Comparison of ENCODE assay signal across 20 mouse cellular contexts in the genomic region with DNA sequence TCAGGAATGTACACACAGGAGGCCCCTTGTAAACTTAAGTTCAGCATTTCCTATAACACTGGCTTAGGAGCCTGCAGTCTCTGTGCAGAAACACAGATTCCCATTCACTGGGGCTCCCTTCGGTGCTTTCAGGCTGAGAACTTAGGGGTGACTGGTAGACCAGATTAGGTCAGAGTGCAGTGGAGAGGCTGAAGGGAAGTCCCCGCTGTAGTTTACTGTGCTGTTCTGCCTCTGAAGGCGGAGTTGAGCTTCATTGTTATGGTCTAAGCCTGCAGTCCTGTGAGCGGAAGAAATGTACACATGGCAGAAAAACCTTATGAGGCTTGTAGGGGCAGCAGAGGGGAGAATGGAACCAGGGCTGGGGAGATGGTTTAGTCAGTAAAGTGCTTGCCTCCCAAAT. TPM values are rescaled to one million over a fixed set of nuclear protein-coding genes. Genes with fewer than 3 reads are reported as not detected.
DNase-seq lines count a peak whose midpoint lies in the region; ATAC-seq and TF ChIP-seq lines count a peak whose summit lies in the region.
"Had no signal": no experiment of that assay in that cellular context is flagged by ENCODE, and none has a peak within 500 bp of the region (broad histone marks: within the 10 kb centered on the region; RNA-seq: fewer than 3 reads in every experiment).

No protein-coding gene starts in this region.

- H3K9me3 ChIP-seq in G1E (replicated peaks), result peaks cover 5% of the 10 kb centered on the region
- no peaks in the 10 kb centered on the region for H3K9me3 ChIP-seq in intestine, postnatal 0 days (ENCODE audit: control insufficient read depth)
- H3K9me3 ChIP-seq: embryonic facial prominence, embryonic 13.5 days; heart, embryonic 10.5 days; hindbrain, embryonic 12.5 days; intestine, embryonic 15.5 days had no signal

- H3K36me3 ChIP-seq in G1E (replicated peaks), result peaks cover 7% of the 10 kb centered on the region
- no peaks in the 10 kb centered on the region for H3K36me3 ChIP-seq in intestine, postnatal 0 days (ENCODE audit: control insufficient read depth, insufficient read depth)
- H3K36me3 ChIP-seq: forebrain, embryonic 12.5 days; hindbrain, embryonic 12.5 days; intestine, embryonic 15.5 days had no signal

- H3K4me3 ChIP-seq in G1E (ENCODE audit: low read depth, low read length), result no peak overlapping the region; the same call in 1 of the 2 replicates
- H3K4me3 ChIP-seq in intestine, postnatal 0 days (ENCODE audit: low read depth, low read length), result no peak overlapping the region
- H3K4me3 ChIP-seq: embryonic facial prominence, embryonic 13.5 days; forebrain, embryonic 12.5 days; heart, embryonic 10.5 days; hindbrain, embryonic 12.5 days; intestine, embryonic 15.5 days had no signal

- H3K9ac ChIP-seq in intestine, postnatal 0 days (ENCODE audit: low read depth, low read length), result no peak overlapping the region
- H3K9ac ChIP-seq: embryonic facial prominence, embryonic 13.5 days; forebrain, embryonic 12.5 days; hindbrain, embryonic 12.5 days; intestine, embryonic 15.5 days had no signal

- H3K27ac ChIP-seq in intestine, postnatal 0 days (ENCODE audit: low read depth, low read length), result no peak overlapping the region
- H3K27ac ChIP-seq: embryonic facial prominence, embryonic 13.5 days; forebrain, embryonic 12.5 days; heart, embryonic 10.5 days; hindbrain, embryonic 12.5 days; intestine, embryonic 15.5 days had no signal

- H3K4me2 ChIP-seq in intestine, postnatal 0 days (replicated peaks; ENCODE audit: low read depth), result no peak overlapping the region
- H3K4me2 ChIP-seq: embryonic facial prominence, embryonic 13.5 days; forebrain, embryonic 12.5 days; hindbrain, embryonic 12.5 days; intestine, embryonic 15.5 days had no signal

- DNase-seq in spleen, postnatal 36 days (ENCODE audit: low spot score in 2 of 2), result peak; percentile 23 to 27
- DNase-seq in spleen, postnatal 14 days (ENCODE audit: low spot score in 2 of 2), result no peak
- DNase-seq in G1E (ENCODE audit: low spot score), result no peak
- DNase-seq in natural killer cell, adult 2 months (ENCODE audit: low spot score in 2 of 2), result peak; percentile 11
- DNase-seq in right cerebral cortex, postnatal 10 days (ENCODE audit: low spot score in 2 of 2), result no peak
- DNase-seq: adrenal gland, postnatal 14 days; cerebellum, adult 11-12 months; cerebellum, adult 9-10 months; cerebellum, postnatal 36 days; gastrocnemius, postnatal 25 days; heart, postnatal 10 days; heart, postnatal 4 days had no signal

- peak; percentile 8; the same call in 1 of the 2 replicates for ATAC-seq in G1E (ENCODE audit: extremely low read depth, insufficient number of reproducible peaks, low FRiP score, poor library complexity, severe bottlenecking)
- no peak for ATAC-seq in intestine, postnatal 0 days
- ATAC-seq: forebrain, embryonic 16.5 days; hindbrain, embryonic 16.5 days; intestine, embryonic 15.5 days had no signal

- H3K4me1 ChIP-seq in G1E (ENCODE audit: insufficient read depth, low read depth, low read length), result peaks cover 36% of the 10 kb centered on the region
- H3K4me1 ChIP-seq in intestine, postnatal 0 days (replicated peaks; ENCODE audit: control insufficient read depth, insufficient read depth, low read length), result no peaks in the 10 kb centered on the region
- H3K4me1 ChIP-seq: embryonic facial prominence, embryonic 13.5 days; forebrain, embryonic 12.5 days; heart, embryonic 10.5 days; hindbrain, embryonic 12.5 days; intestine, embryonic 15.5 days had no signal

- no peak for TF ChIP-seq CTCF in G1E (IDR thresholded peaks at IDR 0.05; ENCODE audit: low read depth, low read length)
- no peak for TF ChIP-seq CTCF in intestine, postnatal 0 days (IDR thresholded peaks at IDR 0.05; ENCODE audit: low read depth)

- 62% methylated on average over 4 of the region's 4 CpGs for WGBS in intestine, postnatal 0 days

- H3K27me3 ChIP-seq in G1E (ENCODE audit: insufficient read depth, low read length), result no peaks in the 10 kb centered on the region
- no peaks in the 10 kb centered on the region for H3K27me3 ChIP-seq in intestine, postnatal 0 days (replicated peaks; ENCODE audit: control insufficient read depth, insufficient read depth, low read length)
- H3K27me3 ChIP-seq: embryonic facial prominence, embryonic 13.5 days; forebrain, embryonic 12.5 days; hindbrain, embryonic 12.5 days; intestine, embryonic 15.5 days had no signal

RNA-seq across cellular contexts. Expression of gene Sesn1, which starts 29.2 kb away (rescaled TPM):
- 27.1 and 30.3 TPM in 2 replicates for total RNA-seq in G1E (2014; fragmentation: Nextera tagmentation)
- 46.7 and 49.3 TPM in 2 replicates for total RNA-seq in G1E (2017)
- polyA plus RNA-seq in G1E (2012), result 7.2 and 9.1 TPM in 2 replicates
- polyA plus RNA-seq in intestine, postnatal 0 days (2015; fragmentation: Nextera tagmentation; extraction: Ambion mirVana), result 26.2 and 27.3 TPM in 2 replicates

RNA-seq across cellular contexts. Expression of gene Cep57l1, which starts 29.2 kb away (rescaled TPM):
- total RNA-seq in G1E (2014; fragmentation: Nextera tagmentation) (61.9 and 90.5 TPM in 2 replicates), G1E (2017) (38.4 and 38.7 TPM in 2 replicates)
- 2.5 and 2.8 TPM in 2 replicates for polyA plus RNA-seq in G1E (2012)
- 5.0 and 5.3 TPM in 2 replicates for polyA plus RNA-seq in intestine, postnatal 0 days (2015; fragmentation: Nextera tagmentation; extraction: Ambion mirVana)

Comparison
In these comparisons a context has a peak if more than half of its experiments do, and no peak if none do; other contexts are left out.
1. DNase-seq: peak in spleen, postnatal 36 days (2 of 2) and natural killer cell, adult 2 months (2 of 2); none in spleen, postnatal 14 days (0 of 2), G1E (single experiment) and right cerebral cortex, postnatal 10 days (0 of 2).